Mouse (Mus musculus): Measurements from ENCODE around the gene Cep104.

Cep104 gene

DNA sequence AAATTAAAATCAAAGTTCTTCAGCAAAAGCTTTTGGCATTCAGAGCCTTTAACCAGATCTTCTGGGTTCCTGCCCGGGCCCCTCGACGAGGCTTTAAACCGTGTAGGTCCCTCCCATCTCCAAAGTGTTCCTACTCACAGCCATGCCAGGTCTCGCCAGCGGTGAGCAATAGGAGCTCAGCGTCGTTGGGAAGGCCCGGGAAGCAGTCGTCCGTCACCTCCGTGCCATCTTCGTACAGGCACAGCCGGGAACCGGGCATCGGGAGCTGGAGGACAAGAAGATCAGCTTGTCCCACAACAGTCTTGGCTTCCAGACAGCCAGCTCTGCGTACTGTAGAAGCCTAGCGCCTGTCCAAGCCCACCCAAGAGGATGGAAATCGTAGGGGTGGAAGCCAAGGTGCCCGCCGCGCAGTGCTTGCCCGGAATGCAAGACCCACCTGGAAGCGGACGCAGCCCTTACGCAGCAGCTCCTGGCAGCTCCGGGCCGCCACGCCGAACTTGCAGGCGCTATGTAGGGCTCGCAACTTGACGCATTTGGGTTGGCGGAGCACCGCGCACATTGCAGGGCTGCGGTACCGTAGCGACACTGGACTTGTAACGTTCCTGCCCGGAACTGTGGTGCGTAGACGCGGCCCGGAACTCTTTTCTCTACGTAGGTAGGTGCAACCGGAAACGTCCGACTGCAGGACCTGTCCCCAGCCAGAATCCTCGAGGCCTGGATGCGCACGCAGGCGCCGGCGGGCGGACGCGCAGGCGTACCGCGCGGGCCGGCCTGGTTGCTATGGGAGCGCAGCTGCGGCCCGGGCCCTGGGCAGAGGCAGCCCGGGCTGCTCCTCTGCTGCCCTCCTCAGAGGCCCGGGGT is at the start of gene Cep104, which contains the start of gene Dffb:
Gene Cep104 (plus strand): TSS at position 764 of the 861 bp plus-strand sequence.
Gene Dffb (minus strand): TSS at position 696 of the 861 bp plus-strand sequence.
- DNase-seq: peak; percentile 92

DNA sequence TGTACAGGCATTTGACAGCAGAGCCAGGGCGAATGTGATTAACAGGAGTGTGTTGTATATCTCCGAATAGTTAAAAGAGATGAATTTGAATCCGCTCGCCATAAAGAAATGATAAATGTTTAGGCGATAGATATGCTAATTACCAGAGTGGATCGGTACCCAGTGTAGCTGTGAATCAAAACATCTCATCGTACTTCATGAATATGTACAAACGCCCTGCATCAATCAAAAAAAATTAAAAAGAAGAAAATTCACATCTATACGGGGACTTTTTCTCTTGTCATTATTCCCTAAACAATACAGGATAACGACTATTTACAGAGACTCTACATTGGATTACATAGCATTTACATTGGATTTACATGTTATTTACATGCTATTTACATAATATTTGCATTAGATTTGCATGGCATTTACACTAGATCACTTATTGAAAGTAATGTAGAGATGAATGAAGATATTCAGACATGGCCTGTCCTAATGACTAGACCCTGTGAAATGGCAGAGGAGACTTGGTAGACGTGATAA is 46.2 kb upstream of the Cep104 start:
- no peak for DNase-seq

DNA sequence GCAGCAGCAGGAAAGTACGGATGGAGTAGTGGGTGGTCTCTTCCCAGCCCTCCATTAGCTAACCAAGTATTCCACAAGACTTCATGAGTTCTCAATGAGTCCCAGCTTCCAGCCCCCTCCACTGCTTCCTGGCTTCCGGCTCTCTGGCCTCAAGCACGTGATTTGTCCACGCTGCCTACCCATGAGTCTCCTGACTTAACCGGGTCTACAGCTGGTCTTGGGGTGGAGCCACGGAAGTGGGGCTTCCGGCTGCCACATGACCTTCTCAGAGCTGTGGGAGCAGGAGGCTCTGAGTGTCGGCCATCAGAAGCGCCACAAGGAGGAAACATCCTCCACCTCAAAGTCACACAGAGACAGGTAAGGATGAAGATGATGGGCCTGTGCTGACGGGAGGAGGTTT is 45.6 kb upstream of the Cep104 start:
- no peak for DNase-seq

DNA sequence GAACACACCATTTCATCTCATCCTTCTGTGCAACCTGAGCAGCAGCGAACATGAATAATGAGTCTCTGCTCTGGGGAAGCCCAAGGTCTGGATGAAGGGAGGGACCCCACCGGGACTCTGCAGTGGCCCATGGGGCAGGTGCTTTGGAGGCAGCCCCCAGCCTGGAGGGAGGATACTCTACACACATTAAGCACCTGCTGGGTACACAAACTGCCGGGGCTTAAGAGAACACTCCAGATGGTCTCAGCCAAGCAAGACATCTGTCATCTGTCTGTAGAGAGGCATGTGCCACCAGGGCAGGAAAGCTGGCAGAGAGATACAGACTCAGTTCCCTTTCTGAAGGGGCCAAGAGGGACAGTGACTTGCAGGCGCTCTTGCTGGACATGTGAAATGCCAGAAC is 45.1 kb upstream of the Cep104 start:
- peak; percentile 5 for DNase-seq

DNA sequence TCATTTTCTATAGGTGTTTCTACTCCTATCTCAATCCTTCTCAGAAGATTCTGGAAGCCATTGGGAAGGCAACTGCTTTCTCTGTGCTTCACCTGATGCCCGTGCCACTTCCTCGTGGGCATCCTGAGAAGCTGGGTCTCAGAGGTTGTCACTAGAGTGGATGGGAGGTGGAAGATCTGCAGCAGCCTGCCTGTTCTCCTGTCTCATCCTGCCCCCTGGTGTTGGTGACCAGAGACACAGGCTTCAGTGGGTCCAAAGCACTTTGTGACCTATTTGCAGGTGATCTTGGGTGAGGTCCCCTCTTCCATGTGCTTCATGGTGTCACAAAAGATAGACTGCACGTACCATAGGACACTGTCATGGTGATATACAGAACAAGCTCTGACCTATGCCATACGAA is 31.8 kb upstream of the Cep104 start:
- no peak for DNase-seq

DNA sequence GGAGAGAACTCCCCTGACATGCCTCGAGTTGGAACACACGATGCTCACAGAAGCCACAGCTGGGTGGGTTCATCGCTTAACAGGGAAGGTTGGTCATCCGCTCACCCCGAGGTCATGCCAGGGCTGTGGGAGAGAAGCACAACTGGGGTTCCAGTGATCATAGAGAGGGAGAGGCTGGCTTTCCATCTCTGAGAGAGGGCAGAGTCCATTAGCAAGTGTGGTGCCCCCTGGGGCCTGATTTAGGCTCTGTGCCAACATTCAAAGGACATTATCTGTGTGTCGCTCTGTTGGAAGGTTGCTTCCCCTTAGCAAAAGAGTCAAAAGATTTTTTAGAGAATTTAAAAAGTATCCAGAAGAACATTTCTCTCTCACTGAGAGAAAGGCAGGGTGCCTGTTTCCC is 30.7 kb upstream of the Cep104 start:
- no peak for DNase-seq

DNA sequence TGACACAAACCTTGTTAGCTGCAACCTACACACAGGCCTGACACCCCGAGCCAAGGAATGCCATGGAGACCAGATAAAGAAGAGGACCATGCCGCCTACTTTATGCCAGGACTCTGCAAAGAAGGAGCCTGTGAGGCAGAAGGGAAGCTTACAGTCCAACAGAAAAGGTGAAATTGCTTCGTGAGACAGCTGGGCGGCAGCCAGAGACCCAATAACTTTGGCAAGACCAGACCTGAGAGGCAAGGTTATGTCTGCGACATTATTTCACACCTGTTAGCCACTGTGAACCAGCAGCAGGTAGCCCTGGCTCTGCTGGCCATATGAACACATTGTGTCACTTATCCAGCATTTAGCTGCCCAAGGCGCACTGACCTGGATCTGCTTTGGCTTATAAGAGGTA is 29.3 kb upstream of the Cep104 start:
- no peak for DNase-seq

DNA sequence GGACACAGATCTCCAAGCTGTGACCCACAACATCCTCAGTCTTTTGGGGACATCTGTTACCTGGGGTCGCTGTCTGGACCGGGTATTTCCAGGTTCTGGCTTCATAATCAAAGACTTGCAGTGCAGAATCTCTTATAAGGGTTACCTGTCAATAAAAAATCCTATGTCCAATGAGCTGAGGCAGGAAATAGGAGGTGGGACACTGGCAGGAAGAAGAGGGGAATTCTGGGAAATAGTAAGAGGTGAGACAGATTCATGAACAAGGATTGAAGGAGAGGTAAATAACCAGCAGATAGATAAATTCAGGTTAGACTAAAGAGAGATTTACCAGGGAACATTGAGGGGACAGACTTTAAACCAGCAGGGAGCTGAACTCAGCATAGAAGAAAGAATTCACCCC is 24.6 kb upstream of the Cep104 start:
- DNase-seq: no peak

DNA sequence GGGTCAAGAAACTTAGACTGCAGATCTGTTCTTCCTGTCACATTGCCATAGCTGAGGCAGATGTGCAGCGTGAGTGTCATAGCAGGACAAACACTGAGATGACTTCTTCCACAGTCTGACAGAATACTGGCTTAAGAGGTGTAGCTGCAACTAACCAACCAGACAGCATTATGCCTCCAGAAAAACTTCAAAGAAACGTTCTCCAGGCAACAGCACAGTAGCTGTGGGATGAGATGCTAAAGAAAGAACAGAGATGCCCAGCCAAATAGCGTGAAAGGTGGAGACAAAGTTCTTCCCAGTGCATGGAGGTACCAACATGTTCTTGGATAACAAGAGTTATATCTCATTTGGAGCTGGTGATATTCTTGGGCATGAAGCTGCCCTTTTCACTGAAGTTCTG is 23.8 kb upstream of the Cep104 start:
- no peak for DNase-seq

DNA sequence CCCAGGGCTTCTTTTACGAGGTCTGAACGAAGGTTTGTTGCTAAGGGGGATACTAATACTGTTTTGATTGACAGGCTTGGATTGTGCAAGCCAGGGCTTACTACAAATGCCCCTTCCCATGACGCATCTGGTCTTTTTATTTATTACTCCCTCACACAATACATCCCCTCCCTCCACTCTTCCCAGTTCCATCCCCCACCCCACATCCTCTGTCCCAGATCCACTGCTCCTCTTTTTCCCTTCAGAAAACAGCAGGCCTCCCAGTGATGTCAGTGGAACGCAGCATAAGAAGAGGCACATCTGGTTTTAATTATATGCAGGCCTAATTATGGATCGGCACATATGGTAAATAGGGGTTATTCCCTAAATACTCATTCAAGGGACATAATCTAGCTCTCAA is 23.3 kb upstream of the Cep104 start:
- DNase-seq: no peak

DNA sequence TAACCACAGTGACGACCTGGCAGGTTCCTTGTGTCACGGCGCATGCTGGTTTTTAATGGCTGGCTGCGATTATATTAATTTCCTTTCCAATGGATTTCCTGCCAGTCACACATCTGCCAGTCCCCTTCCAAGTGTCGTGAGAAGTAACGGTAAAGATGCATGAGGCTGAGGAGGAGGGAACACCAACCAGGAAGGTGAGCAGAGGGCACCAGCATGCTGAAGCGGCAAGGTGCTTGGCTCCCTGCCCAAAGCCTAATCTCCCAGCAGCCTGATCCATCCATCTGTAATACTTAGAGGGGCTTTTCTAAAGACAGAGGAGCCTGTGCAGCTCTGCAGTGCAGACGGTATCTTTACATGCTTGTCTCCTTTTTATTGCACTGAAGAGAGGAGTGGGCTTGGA is 19.3 kb upstream of the Cep104 start:
- peak; percentile 37 for DNase-seq

DNA sequence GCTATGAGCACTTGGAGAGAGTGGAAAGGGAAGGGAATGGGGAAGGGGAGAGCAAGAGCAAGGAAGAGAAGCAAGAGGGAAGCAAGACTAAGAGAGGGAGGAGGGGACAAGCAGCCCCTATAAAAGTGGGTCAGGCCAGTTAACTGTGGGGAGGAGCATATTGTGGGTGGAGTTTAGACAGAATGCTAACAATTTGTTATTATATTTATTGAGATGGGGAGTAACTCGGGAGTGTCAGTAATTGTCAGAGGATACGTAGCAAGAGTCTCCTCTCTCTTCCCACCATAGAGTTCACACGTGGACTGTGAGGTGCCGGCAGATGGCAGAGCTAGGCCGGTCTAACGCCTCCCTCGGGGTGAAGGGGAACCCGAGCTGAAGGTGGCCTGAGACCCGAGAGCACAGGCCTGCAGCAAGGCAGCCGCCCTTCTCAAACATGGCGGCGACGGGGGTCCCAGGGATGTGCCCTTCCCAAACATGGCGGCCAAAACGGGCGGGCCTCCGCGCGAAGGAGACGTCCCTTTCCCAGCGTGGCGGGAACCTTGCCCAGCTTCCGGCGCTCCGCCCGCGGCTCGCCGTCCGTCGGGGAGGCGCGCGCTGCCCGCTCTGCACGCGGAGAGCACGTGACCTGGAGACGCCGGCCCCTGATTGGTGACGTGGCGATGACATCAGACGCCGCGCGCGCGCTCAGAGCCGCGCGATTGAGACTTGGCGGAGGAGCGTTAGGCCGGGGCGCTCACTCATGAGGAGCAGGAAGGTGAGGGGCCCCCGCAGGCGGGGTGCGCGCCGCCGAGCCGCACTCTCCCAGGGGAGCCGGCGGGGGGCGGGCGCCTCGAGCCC is 18.2 kb upstream of the Cep104 start, which contains the start of gene A430005L14Rik:
Gene A430005L14Rik (plus strand): TSS at position 669 of the 837 bp plus-strand sequence.
- peak; percentile 98 for DNase-seq

DNA sequence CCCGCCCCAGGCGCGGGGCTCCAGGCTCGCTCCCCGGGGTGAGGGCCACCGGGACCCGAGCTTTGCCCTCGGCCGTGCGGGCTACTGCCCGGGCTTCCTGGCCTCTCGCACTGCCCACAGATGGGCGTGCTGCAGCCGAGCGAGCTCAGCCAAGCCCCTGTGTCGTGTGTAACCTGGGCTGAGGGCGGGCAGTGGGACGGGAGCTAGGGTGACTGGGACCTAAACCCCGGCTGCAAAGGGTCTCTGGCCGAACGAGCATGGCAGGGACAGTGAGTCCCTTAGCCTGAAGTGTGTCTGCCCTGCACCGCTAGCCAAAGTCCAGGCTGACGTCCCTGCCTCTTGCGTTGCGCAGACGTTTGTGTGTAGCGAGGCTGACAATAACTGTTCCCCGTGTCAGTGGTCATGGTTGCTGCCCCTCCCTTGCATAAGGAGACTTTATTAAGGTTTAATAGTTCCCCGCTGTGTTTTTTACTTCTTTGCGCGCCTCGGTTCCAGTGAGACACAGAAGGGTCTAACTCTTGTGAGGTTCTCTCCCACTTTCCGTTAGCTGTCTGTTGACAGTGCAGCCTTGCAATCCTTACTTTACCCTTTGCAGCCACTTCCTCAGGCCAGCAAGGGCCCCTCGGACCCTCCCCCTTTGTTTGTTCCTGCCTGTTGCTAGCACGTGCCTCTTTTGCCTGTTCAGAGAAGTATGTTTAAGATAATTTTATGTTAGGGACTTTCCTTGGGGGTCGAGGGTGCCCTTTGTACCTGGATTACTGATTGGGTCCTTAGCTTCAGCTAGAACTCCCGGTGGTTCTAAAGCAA is 17.3 kb upstream of the Cep104 start:
- no peak for DNase-seq

DNA sequence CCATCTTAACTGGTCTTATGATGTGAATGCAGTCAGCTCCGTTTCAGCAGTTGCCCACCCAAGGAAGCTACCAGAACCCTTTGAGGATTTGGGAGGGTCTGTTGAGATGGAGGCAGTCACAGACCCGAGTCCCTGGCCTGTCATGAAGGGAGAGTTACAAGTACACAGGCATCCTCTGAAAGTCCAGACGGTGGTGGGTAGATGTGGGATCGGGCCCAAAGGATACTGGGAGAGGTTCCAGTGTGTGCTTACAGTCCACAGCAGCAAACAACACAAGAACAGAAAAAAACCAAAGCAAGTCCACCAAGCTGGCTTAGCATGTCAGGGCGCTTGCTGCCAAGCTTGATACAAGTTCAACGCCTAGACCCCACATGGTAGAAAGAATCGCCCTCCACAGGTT is 12.4 kb upstream of the Cep104 start:
- no peak for DNase-seq

DNA sequence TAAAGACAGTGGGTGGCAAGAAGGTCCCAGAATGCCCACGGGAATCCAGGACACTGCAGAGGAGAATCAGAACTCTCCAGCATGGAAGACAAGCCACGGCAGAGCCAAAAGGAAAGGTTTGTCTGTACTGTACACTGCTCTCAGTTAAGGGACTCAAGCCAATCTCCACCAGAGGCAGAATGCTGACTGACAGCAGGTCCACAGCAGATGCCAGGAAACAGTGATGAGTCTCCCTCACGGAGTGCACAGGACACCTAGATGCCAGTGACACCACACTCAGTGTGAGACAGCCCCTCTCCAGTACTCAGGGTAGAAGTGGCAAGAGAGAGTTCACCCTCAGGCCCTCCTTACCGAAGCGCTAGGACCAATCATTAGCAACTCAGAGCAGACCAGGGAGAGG is 8.3 kb upstream of the Cep104 start:
- DNase-seq: no peak

DNA sequence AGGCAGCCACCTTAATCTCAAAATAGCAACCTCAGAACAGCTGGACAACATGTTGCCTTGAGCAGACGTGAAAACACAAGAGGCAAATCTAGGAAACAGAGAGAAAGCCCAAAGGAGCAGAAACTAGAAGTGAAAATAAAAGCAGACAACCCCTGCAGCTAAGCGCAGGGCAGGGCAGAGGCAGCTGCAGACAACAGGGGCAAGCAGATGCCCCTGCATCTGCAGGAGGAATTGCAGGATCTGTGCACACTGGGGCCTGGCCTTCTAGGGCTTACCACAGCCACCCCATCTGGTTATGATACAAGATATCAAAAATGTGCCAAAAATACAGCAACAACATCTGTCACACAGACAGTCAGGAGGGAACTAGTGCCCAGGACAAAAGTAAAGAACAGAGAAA is 7.4 kb upstream of the Cep104 start:
- DNase-seq: no peak

DNA sequence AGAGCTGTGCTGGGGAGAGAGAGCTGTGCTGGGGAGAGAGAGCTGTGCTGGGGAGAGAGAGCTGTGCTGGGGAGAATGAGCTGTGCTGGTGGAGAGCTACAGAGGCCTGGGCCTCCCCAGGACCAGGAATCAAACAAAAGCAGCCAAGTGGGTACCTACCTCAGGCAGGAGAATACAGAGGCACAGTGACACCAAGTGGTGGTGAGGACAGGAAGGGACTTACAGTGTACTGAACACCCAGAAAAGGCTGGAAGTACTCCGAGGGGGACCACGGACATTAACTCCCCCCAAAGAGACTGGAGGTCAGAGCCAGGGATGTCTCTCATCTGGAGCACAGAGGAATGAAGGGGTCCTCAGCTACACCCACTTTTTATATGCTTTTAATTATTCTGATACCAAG is 6.9 kb upstream of the Cep104 start:
- DNase-seq: no peak

DNA sequence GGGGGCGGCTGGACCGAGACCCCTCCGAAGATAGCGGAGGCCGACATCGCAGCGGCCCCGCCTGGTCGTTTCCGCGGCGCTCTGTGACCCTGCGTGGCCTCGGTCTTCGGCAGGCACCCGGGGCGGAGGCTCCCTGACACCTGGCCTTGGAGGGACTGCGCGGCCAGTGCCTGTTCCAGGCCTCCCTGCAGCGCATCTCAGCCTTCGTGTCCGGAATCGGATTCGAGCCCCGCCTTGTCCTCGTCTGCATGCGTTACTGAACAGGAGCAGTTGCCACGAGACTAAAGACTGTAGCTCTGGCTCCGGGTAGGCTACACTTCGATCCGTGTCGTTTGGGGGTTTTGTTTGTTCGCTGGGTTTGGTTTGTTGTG is 283 bp downstream of the Cep104 start:
- no peak for DNase-seq

DNA sequence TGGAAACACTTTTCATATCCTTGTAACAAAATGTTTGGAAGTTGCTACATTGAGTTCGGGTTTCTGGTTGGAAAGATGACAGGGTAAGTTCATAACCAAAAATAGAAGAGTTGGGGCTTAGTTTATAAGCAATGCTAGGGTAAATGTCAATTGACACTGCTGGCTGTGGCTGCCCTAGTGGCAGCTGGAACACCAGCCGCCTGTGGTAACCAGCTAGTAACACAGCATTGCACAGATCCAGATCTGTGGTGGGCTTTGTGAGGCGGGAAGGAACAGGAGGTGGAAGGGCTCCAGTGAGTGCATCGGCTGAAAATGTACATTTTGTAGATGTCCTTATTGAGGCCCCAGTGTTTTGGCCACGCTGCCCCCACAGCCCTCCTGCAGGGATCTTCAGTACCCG is 774 bp downstream of the Cep104 start:
- DNase-seq: no peak

DNA sequence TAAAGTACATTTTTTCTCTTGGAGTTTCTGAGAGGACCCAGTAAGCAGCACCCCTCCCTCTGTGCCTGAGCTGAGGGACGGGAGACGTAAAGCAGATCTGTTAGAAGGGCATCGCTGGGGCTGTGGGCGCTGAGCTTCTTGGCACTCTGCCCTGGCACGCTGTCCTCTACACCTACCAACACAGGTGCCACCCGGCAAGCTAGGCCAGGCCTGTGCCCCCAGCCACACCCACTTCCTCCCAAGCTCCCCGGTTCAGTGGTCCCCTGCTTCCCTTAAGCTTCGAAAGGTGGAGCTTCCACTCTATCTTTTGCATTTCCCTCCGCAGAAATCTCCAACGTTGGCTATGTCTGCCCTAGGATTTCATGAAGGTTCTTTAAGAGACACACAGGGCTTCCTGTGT is 4.2 kb downstream of the Cep104 start:
- DNase-seq: no peak

DNA sequence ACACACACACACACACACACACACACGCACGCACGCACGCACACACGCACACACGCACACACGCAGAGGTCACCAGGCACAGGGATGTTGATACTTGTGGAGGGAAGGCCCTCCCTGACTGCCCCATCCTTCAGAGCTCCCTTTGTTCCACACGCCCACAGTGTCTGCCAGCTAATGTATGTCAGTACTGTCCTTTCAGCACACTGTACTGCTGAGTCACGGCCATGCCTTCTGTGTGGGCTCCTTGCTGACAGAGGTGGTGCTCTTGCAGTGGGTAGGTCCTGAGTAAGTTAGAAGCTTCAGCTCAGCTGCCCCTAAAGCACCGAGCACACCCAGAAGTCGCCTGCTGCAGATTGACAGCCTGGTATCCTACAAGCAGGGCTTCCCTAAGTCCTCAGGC is 5.5 kb downstream of the Cep104 start:
- no peak for DNase-seq

DNA sequence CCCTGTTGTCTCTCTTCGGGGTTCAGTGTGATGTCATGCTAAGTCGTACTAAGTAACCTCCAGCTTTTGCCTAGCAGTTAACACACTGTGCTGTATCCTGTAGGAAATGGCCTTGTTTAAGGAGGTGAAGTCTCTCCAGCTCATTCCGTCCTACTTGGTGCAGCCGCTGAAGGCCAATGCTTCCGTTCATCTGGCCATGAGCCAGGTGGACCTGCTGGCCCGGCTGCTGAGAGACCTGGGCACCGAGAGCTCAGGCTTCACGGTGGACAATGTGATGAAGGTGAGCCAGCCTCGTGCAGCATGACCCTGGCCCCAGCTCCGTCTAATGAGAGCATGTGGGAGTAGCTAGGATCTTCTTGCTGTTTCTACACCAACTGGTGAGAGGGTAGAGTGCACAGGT is 17.7 kb downstream of the Cep104 start:
- DNase-seq: no peak

DNA sequence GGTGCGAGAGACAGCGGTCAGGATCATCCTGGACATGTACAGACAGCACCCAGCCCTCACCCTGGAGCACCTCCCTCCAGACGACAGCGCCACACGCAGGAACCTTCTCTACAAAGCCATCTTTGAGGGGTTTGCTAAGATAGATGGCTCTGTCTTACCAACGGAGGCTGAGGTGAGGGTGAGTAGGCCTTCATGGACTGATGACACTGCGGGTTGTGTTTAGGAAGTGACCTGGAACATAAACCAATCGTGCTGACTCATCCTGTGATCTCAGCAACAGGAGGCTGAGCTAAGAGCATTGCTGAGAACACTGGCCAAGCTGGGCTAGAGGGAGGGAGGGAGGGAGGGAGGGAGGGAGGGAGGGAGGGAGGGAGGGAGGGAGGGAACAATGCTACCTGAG is 18.5 kb downstream of the Cep104 start:
- DNase-seq: no peak

Measured in cerebellum, adult 11 months (tissue).